Mouse (Mus musculus): ENCODE results near the gene Cyp2c70.

DNA sequence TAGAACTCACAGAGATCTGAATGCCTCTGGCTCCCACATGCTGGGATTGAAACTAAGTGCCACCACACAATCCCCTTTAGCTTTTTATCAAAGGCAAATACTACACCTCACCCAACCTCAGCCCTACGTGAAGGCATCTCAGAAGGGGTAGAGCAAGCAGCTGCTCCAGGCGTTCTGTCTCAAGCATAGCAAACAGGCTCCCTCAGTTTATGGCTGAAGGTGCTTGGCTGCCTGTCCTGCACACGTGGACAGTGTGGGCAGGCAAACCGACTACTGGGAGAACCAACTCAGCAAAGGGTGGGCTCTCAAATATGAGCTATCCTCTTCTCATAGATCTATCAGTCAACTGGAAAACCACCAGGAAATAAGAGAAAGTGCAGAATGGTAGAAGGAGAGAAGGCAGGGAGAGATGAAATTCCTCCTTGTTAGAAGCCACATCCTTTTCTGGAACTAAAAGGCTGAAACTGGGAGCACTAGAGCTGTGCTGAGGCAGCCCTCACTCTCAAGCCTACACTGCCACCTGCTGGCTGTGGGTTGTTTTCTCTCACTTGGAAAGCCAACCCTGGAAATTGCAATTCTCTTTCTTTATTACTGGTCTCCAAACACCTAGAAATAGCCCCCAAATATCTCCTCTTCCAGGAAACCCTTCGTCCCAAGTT lies 38.1 kb upstream of the Cyp2c70 start:
- TF ChIP-seq CTCF (IDR thresholded peaks at IDR 0.05; ENCODE audit: borderline replicate concordance, insufficient read depth, low read depth, low read length) (peak; percentile 74), POLR2A (IDR thresholded peaks at IDR 0.05; ENCODE audit: borderline replicate concordance, insufficient read depth, low read length) (no peak)

Measured in cerebellum, adult 2 months (tissue).